Mouse (Mus musculus): ENCODE results near the gene Fes.

The Fes gene

DNA sequence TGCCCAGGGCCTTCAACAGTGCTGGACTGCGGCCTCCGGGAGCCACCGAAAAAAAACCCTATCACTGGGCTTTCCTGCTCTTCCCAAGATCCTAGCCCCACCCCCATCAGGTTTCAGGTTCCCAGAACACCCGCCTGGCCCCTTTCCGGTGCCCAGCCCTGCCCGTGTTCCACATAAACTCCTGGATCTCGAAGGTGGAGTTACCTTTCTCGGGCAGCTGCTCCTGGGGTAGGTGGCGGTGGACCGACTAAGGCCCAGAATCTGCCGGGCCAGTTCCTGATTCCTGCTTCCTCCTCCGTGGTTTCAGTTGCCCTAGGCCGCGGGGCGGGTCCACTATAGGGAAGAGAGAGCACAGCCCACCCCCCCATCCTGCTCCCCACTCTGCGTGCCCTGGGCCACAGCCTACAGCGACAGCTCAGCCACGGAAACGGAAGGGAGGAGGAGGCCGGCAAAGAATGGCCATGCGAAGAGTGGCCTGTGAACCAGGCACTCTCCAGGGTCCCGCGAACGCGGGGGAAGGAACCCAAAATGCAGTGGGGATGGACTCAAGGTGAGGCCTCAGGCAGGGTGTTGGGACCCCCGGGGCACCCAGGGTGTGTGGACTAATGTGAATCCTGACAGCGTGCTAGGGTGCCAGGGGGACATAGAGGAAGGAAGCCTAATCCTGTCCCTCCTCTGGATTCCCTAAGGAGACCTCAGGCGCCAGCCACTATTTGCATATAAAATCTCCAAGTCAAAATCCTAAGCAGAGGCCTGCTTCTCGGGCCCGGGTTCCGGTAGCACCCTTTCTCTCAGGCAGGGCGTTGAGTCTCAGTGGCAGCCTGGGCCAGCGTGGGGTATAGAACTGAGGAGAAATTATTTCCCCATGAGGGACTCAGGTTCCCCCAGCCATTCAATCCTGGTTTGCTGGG, at the start of gene Fes:
Gene Fes, minus strand, starts transcription at position 314 of the 911 bp plus-strand sequence.
- no peak for DNase-seq (ENCODE audit: low spot score)

DNA sequence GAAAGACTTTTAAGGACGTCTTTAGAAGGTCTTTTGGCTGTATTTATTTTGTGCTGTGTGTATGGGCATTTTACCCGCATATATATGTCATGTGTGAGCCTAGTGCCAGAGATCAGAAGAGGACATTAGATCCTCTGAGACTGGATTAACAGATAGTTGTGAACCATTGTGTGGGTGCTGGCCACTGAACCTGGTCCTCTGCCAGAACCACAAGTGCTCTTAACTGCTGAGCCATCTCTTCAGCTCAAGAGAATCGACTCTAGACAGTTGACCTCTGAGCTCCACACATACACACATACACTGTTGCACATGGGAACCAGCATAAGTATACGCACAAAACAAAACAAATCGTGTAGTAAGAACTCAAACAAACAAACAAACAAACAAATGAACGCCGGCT, 48.8 kb upstream of the Fes start:
- DNase-seq (ENCODE audit: low spot score) = no peak

DNA sequence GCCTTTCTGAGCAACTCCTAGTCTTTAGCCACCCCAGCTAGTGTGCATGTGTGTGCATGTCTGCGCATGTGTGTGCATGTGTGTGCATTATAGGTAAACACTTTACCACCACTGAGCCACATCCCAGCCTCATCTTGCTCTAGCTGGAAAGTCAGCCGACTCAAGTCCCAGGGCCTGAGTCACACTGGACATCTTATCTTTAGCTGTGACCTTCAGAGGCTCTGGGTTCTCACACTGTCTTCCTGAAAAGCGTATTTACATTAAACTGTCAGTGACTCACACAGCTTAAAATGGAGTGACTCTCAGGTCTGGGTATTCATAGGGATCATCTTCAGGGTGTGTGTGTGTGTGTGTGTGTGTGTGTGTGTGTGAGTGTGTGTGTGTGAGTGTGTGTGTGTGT, 47.8 kb upstream of the Fes start:
- no peak for DNase-seq (ENCODE audit: low spot score)

DNA sequence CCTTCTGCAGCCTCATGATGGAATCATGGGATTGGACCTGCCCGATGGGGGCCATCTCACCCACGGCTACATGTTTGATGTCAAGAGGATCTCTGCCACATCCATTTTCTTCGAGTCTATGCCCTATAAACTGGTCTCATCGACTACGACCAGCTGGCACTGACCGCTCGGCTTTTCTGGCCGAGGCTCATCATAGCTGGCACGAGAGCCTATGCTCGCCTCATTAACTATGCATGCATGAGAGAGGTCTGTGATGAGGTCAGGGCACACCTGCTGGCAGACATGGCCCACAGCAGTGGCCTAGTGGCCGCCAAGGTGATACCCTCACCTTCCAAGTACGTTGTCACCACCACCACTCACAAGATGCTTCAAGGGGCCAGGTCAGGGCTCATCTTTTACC, 41.9 kb upstream of the Fes start:
- no peak for DNase-seq (ENCODE audit: low spot score)

DNA sequence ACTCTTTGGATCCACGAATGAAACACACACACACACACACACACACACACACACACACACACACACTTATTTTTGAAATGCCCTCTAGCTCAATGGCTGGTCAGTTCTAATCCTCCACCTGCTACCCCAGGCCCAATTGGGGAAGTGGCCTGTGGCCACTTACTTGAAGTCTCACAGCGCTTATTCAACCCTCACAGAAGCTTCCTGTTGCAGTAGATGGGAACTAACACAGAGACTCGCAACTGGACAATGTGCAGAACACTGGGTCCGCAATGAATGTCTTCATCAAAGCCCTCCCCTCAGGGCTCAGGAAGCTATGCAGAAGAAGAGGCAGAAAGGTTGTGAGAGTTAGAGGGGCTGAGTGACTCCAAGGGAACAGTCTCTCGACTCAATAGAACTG, 40.0 kb upstream of the Fes start:
- DNase-seq (ENCODE audit: low spot score) = no peak

DNA sequence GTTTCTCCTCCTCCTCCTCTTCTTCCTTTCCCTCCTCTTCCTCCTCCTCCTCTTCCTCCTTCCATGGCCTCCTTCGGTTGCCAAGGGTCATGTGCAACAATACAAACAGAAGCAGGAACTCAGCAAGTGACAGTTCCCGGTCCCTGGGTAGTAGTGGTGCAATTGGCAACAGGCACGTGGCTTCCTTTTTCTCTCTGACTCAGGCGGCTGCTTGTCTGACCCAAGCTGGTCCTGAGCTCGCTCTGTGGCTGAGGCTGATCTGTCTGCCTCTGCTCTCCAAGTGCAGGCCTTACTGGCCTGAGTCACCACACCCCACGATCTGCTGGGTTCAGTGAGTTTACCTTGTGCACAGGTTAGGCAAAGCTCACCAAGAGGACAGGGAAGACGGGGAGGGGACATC, 38.6 kb upstream of the Fes start:
- no peak for DNase-seq (ENCODE audit: low spot score)

DNA sequence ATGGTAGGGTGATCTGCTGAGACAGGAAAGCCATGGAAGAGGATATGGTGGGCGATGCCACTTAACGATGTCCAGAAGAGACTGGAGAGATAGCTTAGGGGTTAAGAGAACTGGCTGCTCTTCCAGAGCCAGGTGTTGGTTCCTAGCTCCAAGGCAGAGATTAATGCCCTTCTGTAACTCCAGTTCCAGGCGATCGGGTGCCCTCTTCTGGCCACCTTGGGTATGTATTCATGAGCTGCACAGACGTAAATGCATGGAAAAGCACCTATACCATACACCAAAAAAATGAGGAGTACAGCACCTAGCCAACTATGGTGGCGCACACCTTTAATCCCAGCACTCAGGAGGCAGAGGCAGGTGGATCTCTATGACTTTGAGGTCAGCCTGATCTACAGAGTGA, 37.0 kb upstream of the Fes start:
- no peak for DNase-seq (ENCODE audit: low spot score)

DNA sequence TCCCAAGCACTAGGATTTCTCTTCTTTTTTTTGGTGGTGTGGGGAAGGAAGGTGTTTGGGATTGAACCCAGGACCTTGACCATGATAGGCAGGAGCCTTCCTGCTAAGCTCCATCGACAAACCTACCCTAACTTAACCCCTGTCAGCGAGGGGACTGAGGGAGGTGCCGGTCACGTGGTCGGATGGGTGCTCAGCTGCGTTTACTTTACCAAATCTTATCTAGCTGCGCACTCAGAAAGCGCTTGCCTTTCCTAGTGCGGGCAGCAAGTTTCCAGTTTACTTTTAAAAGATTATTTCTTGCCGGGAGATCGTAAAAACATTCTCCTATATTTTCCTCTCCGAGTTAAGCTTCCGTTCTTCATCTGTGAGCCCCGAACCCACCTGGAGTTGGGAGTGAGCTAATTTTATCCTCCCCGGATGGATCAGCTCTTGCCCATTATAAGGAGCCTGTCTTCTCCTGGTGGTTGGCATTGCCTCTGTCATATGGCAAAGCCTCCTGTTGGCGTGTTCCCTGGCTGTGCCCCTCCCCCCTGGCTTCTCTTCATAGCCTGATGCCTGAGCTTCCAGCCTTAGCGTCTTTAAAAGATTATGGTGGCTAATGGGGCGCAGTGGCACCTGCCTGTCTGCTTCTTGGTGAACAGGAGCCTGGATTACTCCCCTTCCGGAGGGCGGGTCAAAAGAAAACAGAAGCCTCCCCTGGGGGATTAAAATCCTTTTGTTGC, 35.2 kb upstream of the Fes start:
- no peak for DNase-seq (ENCODE audit: low spot score)

DNA sequence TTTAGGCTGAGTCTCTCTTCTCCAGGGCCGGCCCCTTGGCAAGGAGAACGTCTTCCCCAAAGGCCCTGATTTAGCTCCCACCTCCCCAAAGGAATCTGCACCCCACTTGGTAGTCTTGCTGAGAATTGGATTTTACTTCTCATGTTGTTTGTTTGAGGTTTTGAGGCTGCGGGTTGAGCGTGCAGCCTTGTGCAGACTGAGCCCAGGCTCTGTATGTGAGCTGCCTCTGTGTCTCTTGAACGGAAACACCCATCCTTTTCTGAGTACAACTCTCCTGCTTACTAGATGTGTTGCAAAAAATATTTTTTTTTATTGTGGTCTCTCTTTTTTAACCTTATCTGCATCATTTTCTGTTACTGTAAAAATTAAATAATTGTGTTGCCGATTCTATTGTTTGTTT, 33.8 kb upstream of the Fes start:
- DNase-seq (ENCODE audit: low spot score) = no peak

DNA sequence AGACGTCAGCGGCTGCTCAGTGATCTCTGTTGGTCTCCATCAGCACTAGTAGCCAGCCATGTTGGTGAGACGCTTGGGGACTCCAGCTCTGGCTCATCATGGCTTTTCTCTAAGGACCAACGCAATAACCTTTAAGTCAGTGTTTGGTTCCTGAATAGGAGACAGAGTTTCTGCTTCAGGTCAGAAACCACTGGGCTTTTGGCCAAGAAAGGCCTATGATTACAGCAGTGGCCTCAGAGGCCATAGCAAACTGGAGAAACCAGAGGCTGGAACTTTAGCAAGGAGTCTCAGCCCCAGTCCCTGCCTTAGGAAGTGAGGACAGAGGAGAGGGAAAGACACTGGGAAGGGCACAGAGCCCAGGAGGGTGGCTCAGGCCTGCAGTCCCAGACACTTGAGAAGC, 32.8 kb upstream of the Fes start:
- no peak for DNase-seq (ENCODE audit: low spot score)

DNA sequence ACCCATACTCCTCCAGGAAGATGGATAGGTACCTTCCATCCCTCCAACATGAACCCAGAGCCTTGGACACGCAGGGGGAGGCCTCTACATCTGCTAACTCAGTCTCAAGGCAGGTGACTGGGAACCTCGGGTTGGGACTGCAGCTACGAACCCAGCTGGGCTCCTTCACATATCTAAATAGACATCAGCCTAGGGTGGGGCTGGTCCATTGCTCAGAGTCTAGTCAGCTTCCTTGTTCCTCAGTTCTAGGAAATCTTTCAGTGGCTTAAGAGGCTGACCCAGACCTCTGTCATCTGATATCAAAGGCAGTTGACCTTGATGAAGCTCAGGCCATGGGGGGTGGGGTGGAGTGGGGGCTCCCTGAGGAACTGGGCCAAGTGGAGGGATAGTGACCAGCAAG, 31.5 kb upstream of the Fes start:
- DNase-seq (ENCODE audit: low spot score) = no peak

DNA sequence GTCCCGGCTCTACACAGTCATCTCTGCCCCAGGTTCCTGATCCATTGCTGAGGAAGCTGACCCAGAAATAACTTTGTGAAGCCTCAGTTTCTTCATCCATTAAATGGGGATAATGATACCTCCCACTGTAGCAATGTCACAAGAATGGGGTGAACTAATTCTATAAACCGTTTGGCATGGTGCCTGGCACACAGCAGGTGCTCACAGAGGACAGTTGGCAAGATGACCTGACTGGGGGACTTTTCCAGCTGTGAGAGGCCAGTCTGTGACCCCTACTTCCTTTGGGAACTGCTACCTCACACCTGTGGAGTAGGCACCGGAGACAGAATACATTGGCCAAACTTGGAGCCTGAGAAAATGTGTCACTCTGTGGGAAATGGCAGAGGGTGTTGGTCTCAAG, 30.3 kb upstream of the Fes start:
- no peak for DNase-seq (ENCODE audit: low spot score)

DNA sequence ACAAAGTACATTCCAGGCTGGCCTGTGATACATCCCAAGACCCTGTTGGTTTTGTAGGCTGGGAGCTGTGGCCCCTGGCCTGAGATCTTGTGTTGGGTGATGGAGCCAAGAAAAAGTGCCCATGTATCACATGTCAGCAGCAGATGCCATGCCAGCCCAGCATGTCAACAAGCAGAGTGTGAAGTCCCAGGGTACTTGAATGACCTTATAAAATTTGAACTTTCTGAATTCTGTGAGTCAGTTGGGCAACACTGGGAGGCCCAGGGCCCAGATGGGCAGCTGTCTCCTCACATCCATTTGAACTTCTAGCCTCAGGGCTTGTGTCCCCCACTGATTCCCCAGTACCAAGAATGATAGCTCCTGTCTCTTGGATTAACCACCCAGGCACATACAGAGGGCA, 29.9 kb upstream of the Fes start:
- DNase-seq (ENCODE audit: low spot score) = no peak

DNA sequence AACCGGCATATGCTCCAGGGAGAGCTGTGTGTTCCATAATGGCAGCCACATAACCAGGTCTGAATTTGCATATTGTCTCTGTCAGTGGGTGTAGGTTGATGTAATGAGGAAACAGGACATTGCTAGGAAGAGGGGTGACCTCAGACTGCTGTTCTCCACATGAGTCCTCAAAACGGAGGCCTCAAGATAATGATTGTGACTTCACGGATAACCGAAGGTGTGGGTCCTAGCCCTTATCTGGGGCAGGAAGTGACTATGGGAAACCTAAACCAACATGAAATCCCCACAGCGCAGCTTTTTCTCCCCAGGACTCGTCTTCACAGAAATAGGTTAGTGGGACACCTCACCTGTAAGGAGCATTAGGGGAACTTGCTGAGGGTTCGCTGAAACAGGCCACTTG, 29.2 kb upstream of the Fes start:
- no peak for DNase-seq (ENCODE audit: low spot score)

DNA sequence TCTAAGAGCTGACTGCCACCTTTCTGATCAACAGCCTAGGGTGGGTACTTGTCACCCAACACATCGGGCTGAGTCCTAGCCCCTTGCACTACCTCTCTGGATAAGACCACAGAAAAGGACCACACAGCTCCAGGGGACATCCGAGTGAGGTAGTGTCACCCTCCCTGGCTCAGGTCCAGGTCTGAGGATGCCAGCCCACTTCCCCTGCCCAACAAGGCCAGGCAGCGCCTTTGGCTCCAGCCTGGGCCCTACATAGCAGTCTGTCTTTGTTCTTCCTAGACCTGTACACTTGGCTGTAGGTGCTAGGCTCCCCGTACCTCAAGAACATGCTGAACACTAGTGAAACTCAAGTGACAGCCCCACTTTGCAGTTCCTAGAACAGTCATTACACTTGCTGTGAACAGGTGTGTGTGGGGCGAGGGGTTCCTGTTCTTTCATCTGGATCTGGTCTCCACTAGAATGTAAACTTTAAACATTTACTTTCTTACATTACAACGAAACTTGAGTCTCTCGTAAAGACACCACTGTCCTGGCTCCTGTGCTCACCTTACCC, 26.6 kb upstream of the Fes start:
- DNase-seq (ENCODE audit: low spot score) = no peak

DNA sequence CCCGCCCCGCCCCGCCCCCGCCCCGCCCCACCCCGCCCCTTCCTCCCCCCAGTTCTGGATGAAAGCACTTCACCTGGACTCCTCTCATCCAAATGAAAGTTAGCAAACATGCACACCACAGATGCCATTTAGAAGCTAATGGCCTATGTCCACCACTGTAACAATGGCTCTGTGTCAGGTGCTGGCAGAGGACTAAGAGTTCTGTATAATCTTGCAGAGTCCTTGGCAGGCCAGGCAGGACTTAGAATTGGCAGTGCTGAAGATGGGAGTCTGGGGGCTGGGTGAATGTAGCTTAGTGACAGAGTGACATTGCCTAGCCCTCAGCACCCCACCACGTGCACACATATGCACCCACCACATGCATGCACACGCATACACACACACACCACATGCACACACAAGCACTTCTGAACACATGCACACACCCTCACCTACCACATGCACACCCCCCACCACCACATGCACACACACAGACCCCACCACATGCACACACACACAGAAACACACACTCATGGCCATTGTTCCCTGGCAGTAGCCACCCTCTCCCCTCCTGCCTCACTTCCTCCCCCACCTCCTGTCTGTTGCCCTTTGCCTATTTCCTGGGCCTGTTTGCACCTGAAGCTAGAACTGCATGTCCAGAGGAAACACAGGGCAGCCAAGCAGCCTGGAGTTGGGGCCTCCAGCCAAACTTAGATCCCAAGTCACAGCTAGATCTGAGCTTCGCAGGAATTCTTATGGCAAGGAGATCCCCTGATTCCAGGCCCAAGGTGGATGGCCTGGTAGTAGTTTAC, 26.0 kb upstream of the Fes start:
- DNase-seq (ENCODE audit: low spot score) = no peak

DNA sequence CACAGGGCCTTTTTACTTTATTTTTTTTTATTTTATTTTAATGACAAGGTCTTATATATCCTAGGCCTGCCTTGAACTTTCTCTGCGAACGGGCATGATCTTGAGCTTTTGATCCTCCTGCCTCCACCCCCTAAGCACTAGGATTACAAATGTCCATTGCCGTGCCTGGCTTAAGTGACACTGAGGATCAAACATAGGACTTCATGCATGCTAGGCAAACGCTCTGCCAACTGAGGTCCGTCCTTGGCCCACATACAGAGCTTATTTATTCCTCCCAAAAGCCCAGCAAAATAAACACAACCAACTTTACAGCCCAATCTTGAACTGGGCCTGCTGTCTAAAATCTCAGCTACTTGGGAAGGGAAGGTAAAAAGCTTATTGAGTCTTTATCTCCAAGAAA, 25.0 kb upstream of the Fes start:
- DNase-seq (ENCODE audit: low spot score) = no peak

DNA sequence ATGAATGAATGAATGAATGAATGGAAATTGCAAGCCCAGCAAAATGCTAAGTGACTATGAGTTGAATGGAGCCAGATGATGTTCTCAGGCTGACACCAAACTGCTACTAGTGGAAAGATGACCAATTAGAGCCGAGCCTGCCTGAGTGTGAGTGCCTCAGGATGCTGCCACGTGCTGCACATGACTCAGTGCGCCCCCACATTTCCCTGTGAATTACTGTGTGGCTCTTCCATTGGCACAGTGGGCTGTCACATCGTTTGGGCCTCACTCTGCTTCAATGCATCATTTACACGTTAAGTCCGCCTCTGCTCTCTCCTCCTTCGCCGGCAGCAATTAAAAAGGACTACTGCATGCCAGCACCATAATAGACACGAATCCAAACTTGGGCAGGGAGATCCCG, 24.5 kb upstream of the Fes start:
- DNase-seq (ENCODE audit: low spot score) = no peak

DNA sequence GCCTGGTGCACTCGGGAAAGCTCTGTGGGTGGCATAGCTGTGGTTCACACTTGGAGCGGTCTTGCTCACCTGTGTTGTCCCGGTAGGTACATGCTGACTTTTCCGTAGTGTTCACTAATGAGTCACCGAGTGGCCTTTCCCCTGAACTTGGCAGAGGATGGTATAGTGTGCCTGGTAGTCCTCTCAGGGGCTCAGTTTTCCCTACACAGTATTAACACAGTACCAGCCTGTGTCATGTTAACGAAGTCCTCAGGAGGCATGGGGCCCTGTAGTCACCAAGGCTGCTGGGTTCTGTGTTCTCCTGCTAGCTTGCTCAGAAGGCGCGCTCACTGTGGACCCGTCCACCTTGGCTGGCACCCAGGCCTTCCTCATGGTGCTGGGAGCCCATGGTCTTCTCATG, 22.6 kb upstream of the Fes start:
- DNase-seq (ENCODE audit: low spot score) = no peak

DNA sequence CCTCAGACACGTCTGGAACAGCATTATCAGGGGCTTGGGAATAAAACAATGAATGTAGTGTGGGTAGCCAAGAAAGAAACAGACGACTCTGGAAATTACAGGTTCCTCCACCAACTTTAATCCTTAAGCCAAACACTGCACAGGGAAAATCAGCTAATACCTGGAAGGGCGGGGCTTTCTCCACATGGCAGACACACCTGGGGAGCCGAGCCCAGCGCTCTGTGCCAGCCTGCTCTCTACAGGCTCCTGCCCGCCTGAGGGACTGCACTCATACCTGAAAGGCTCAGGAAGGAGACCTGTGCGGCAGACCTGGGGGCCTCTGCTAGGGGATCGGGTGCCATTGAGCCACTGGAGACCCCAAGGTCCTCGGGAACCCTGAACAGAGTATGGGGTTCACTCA, 20.0 kb upstream of the Fes start:
- DNase-seq (ENCODE audit: low spot score) = no peak

DNA sequence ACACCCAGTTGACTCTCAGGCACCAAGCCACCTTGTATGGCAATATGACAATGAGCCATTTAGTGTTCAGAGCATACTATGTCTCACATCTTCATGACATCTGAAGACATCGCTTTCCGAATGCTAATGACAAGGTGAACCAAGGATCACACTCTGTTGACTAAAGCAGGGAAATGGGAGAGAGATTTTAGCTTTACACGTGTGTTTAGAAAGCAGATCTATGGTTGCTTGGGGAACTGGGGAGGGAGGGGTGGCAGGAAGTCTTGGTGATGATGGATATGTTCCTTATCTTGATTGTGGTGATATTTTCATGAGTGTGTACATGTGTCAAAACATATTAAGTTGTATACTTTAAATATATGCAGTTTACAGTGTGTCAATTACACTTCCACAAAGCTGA, 18.4 kb upstream of the Fes start:
- no peak for DNase-seq (ENCODE audit: low spot score)

DNA sequence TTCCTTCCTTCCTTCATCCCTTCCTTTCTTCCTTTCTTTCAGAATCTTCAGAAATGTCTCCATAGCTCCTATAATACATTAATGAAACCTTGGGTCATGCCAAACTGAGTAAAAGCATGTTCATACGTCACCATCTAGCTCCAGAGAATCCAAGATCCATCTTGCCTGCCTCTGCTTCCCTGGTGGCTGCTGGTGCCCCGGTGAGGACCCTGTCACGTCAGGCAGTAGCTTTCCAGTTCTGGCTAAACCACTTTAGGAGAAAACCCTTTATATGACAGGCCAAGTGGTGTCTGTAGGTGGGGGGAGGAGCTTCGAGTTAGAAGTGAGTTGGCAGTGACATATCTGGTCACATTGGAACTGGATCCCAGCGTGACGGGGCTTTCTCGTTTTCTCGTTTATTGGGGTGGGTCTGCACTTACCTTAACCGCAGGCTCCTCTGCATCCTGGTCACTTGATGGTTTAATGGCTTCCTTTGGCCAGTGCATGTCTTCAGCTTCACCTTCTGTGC, 17.5 kb upstream of the Fes start, which contains the start of gene Furin:
Gene Furin, minus strand, starts transcription at position 249 of the 508 bp plus-strand sequence.
- no peak for DNase-seq (ENCODE audit: low spot score)
